11 mouse cellular contexts compared by ENCODE assay signal in genomic region chr4:148154982-148155381, GRCm38 (mm10). TPM values are rescaled to one million over a fixed set of nuclear protein-coding genes. Genes with fewer than 3 reads are reported as not detected.
A peak's percentile ranks its signal among the peaks of the same experiment; 100 is the strongest.
DNase-seq lines count a peak whose midpoint lies in the region; TF ChIP-seq lines count a peak whose summit lies in the region.
"Had no signal": no experiment of that assay in that cellular context is flagged by ENCODE, and none has a peak within 500 bp of the region (broad histone marks: within the 10 kb centered on the region; RNA-seq: fewer than 3 reads in every experiment).

No protein-coding gene starts in this region.

- H3K79me2 ChIP-seq in CH12.LX (replicated peaks; ENCODE audit: control insufficient read depth, extremely low read depth, insufficient read depth, poor library complexity, severe bottlenecking) = no peaks in the 10 kb centered on the region; the same call in 1 of the 2 replicates

- H3K4me3 ChIP-seq in CH12.LX (replicated peaks in 1 of 3; ENCODE audit: low read depth in 2 of 3, low read length in 2 of 3, poor library complexity in 1 of 3) = no peak overlapping the region
- H3K4me3 ChIP-seq: heart, embryonic 15.5 days; limb, embryonic 15.5 days had no signal

- dilution Hi-C loops in CH12.LX (cut with MboI; ENCODE audit: extremely low pct_ligation_motif_present, extremely low pct_unique_long_range_greater_than_20kb, low sequenced_read_pairs) = no loop called here

- intact Hi-C loops in gastrocnemius, postnatal 36 days (cut with DNase I) = no loop called here

- in situ Hi-C loops in CH12.LX (cut with MboI; ENCODE audit: low pct_ligation_motif_present, low pct_unique_long_range_greater_than_20kb, low sequenced_read_pairs) = loop anchor here (5.0 to 25.0 kb wide), 3 partner anchors 38 to 457 kb away; partner anchors contain the start of gene Masp2

- no peak for TF ChIP-seq EP300 in CH12.LX (IDR thresholded peaks at IDR 0.05; ENCODE audit: low read length)

- peak; percentile 59 for DNase-seq in adrenal gland, postnatal 10 days
- no peak for DNase-seq in adrenal gland, adult 8-10 months
- peak; percentile 70 for DNase-seq in layer of hippocampus, postnatal 10 days (ENCODE audit: low spot score in 2 of 2)
- no peak for DNase-seq in layer of hippocampus, adult 9-10 months (ENCODE audit: low spot score)
- DNase-seq in CH12.LX (ENCODE audit: extremely low read depth) = peak; percentile 28
- peak; percentile 79 to 88 for DNase-seq in cerebellum, postnatal 14 days
- DNase-seq in gastrocnemius, postnatal 36 days = no peak
- no peak for DNase-seq in spleen, adult 12 weeks (ENCODE audit: low spot score)

- H3K9me3 ChIP-seq in CH12.LX (replicated peaks; ENCODE audit: low read length) = no peaks in the 10 kb centered on the region
- H3K9me3 ChIP-seq: heart, embryonic 15.5 days; limb, embryonic 15.5 days had no signal

- H3K9ac ChIP-seq in CH12.LX (ENCODE audit: insufficient read depth, low read depth) = no peak overlapping the region
- H3K9ac ChIP-seq: heart, embryonic 15.5 days; limb, embryonic 15.5 days had no signal

- peaks cover 18 to 23% of the 10 kb centered on the region in 2 experiments for H3K36me3 ChIP-seq in CH12.LX (replicated peaks in 1 of 2; ENCODE audit: control insufficient read depth in 1 of 2, insufficient read depth in 1 of 2, low read length in 1 of 2)

- no peak overlapping the region for H3K4me2 ChIP-seq in CH12.LX (ENCODE audit: insufficient read depth, low read depth, poor library complexity, severe bottlenecking)
- H3K4me2 ChIP-seq: heart, embryonic 15.5 days; limb, embryonic 15.5 days had no signal

- peak; percentile 42 to 54; a peak in 3 of 4 replicates for TF ChIP-seq CTCF in CH12.LX (conservative IDR thresholded peaks at IDR 0.05 in 1 of 2, IDR thresholded peaks at IDR 0.05 in 1 of 2; ENCODE audit: low read depth in 2 of 2, low read length in 2 of 2)

- H3K27ac ChIP-seq in CH12.LX (ENCODE audit: insufficient read depth, low read depth) = no peak overlapping the region
- H3K27ac ChIP-seq: heart, embryonic 15.5 days; limb, embryonic 15.5 days had no signal

- peaks cover 5 to 14% of the 10 kb centered on the region in 2 experiments for H3K4me1 ChIP-seq in CH12.LX (ENCODE audit: control insufficient read depth in 1 of 2, insufficient read depth in 2 of 2)

- peaks cover 13% of the 10 kb centered on the region for H3K27me3 ChIP-seq in CH12.LX (replicated peaks)

- TF ChIP-seq RAD21 in CH12.LX (IDR thresholded peaks at IDR 0.05; ENCODE audit: low read depth, low read length) = no peak

- TF ChIP-seq POLR2A in CH12.LX (IDR thresholded peaks at IDR 0.05; ENCODE audit: low read depth, low read length) = no peak

TF ChIP-seq in CH12.LX, 34 proteins besides CTCF, POLR2A, EP300 and RAD21:
- TF ChIP-seq SMC3 (IDR thresholded peaks at IDR 0.05; ENCODE audit: low read depth, low read length) = peak; percentile 24; the same call in 1 of the 2 replicates
- TF ChIP-seq POLR2AphosphoS2 (IDR thresholded peaks at IDR 0.05; ENCODE audit: low read depth, low read length) = no peak
TF ChIP-seq in CH12.LX: peak in this region for 1.

RNA-seq across cellular contexts. Expression of gene Fbxo6, which starts 3.0 kb away (rescaled TPM):
- total RNA-seq in adrenal gland, postnatal 10 days (2021) = 10 to 100 TPM; 30.4 to 31.3 TPM
- total RNA-seq in adrenal gland, adult 8-10 months (2022) = 10 to 100 TPM; 50.2 to 84.6 (median 64.4) TPM
- 10 to 100 TPM; 22.6 to 26.3 TPM for total RNA-seq in layer of hippocampus, postnatal 10 days (2021)
- total RNA-seq in CH12.LX (2012; rRNA removed) (20.5 and 25.7 TPM in 2 replicates), CH12.LX (2014; rRNA removed) (24.1 and 32.5 TPM in 2 replicates)
- 17.6 and 20.8 TPM in 2 replicates for polyA plus RNA-seq in CH12.LX (2012; ENCODE audit: insufficient read length, low read depth)
- 10 to 100 TPM; 32.7 to 33.5 TPM for total RNA-seq in gastrocnemius, postnatal 36 days (2021)

RNA-seq across cellular contexts. Expression of gene Fbxo44, which starts 5.3 kb away (rescaled TPM):
- total RNA-seq in adrenal gland, postnatal 10 days (2021) = 1 to 10 TPM; 7.1 to 7.2 TPM
- 10 to 100 TPM; 15.3 to 41.5 (median 26.8) TPM for total RNA-seq in adrenal gland, adult 8-10 months (2022)
- total RNA-seq in layer of hippocampus, postnatal 10 days (2021) = 10 to 100 TPM; 86.6 to 87.7 TPM
- total RNA-seq in CH12.LX (2012; rRNA removed) (10.5 and 10.6 TPM in 2 replicates), CH12.LX (2014; rRNA removed) (2.2 and 2.8 TPM in 2 replicates)
- polyA plus RNA-seq in CH12.LX (2012; ENCODE audit: insufficient read length, low read depth) = 2.1 and 2.3 TPM in 2 replicates
- total RNA-seq in gastrocnemius, postnatal 36 days (2021) = 1 to 10 TPM; 6.3 to 9.1 TPM

RNA-seq across cellular contexts. Expression of gene Fbxo2, which starts 5.4 kb away (rescaled TPM):
- 1 to 10 TPM; 2.3 to 3.3 TPM for total RNA-seq in adrenal gland, postnatal 10 days (2021)
- 10 to 100 TPM in 3 of 4 experiments, 1 to 10 TPM in 1; 9.8 to 15.7 (median 13.4) TPM for total RNA-seq in adrenal gland, adult 8-10 months (2022)
- total RNA-seq in layer of hippocampus, postnatal 10 days (2021) = 10 to 100 TPM; 45.9 to 49.7 TPM
- total RNA-seq in CH12.LX (2012; rRNA removed) = 4.2 and 5.9 TPM in 2 replicates
- not detected in 2 replicates for total RNA-seq in CH12.LX (2014; rRNA removed)
- polyA plus RNA-seq in CH12.LX (2012; ENCODE audit: insufficient read length, low read depth) = 0.30 and 0.50 TPM in 2 replicates
- not detected for total RNA-seq in gastrocnemius, postnatal 36 days (2021)
- total RNA-seq: neutrophil, adult 5-6 weeks had no signal

RNA-seq across cellular contexts. Expression of gene Draxin, which starts 24.5 kb away (rescaled TPM):
- under 1 TPM; 0.18 to 0.27 TPM for total RNA-seq in adrenal gland, postnatal 10 days (2021)
- total RNA-seq in adrenal gland, adult 8-10 months (2022) = under 1 TPM; 0.06 to 0.15 (median 0.12) TPM
- 10 to 100 TPM in 1 of 2 experiments, 1 to 10 TPM in 1; 9.9 to 10.8 TPM for total RNA-seq in layer of hippocampus, postnatal 10 days (2021)
- total RNA-seq in CH12.LX (2012; rRNA removed) = 0.04 TPM in 1 of 2 replicates, not detected in the other
- total RNA-seq in CH12.LX (2014; rRNA removed) = not detected in 2 replicates
- polyA plus RNA-seq in CH12.LX (2012; ENCODE audit: insufficient read length, low read depth) = not detected in 2 replicates
- under 1 TPM in 1 of 2 experiments, not detected in 1; 0.10 TPM for total RNA-seq in gastrocnemius, postnatal 36 days (2021)
- polyA plus RNA-seq: heart, embryonic 15.5 days had no signal

RNA-seq across cellular contexts. Expression of gene Mad2l2, which starts 24.8 kb away (rescaled TPM):
- total RNA-seq in adrenal gland, postnatal 10 days (2021) = 10 to 100 TPM; 22.3 to 23.9 TPM
- 10 to 100 TPM; 24.5 to 32.7 (median 28.9) TPM for total RNA-seq in adrenal gland, adult 8-10 months (2022)
- total RNA-seq in layer of hippocampus, postnatal 10 days (2021) = 10 to 100 TPM; 24.1 to 26.5 TPM
- total RNA-seq in CH12.LX (2012; rRNA removed) (39.4 and 43.3 TPM in 2 replicates), CH12.LX (2014; rRNA removed) (21.0 and 23.1 TPM in 2 replicates)
- 36.5 and 40.9 TPM in 2 replicates for polyA plus RNA-seq in CH12.LX (2012; ENCODE audit: insufficient read length, low read depth)
- 10 to 100 TPM; 10.9 to 12.6 TPM for total RNA-seq in gastrocnemius, postnatal 36 days (2021)

Comparison
In these comparisons a context has a peak if more than half of its experiments do, and no peak if none do; other contexts are left out.
1. DNase-seq: peak in adrenal gland, postnatal 10 days (single experiment), layer of hippocampus, postnatal 10 days (2 of 2), CH12.LX (single experiment) and cerebellum, postnatal 14 days (2 of 2); none in adrenal gland, adult 8-10 months (single experiment), layer of hippocampus, adult 9-10 months (single experiment), gastrocnemius, postnatal 36 days (0 of 2) and spleen, adult 12 weeks (single experiment).